Mouse (Mus musculus) cerebellum, adult 2 months (tissue): Measurements from ENCODE around the gene 1700029I15Rik.

Experiments used
- CTCF ChIP-seq: fragments of 200-500 bp; IDR thresholded peaks from 2 replicates; pipeline ENCODE4 v1.5.1; 2011; ENCODE audit warnings: low read depth, mild to moderate bottlenecking, control low read depth, low read length, moderate library complexity, borderline replicate concordance; ENCODE audit not compliant: insufficient read depth
- POLR2A ChIP-seq: fragments of 200-500 bp; IDR thresholded peaks from 2 replicates; pipeline ENCODE4 v1.6.1; 2011; ENCODE audit warnings: low read length, control low read depth, borderline replicate concordance; ENCODE audit not compliant: insufficient read depth

DNA sequence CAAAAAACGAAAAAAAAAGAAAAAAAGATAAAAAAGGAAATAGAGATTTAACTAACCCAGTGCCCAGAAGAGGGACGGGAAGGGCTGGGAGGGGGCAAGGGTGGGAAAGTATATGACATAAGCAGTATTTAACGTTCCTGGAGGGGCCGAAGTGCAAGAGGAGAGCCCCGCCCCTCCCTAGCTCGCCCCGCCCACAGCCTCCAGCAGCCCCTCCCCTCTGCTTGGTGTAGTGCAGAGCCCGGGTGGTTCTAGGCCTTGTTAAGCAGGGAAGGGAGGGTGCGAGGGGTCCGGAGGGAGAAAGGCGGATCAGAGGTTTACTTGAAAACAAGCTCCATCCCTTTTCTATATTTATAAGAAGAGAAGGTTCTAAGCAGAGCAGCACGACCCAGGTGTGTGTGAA lies 21.4 kb upstream of the 1700029I15Rik start:
- no peak for TF ChIP-seq CTCF
- TF ChIP-seq POLR2A, result no peak
